Mouse (Mus musculus): Measurements from ENCODE around the gene Dnajc12.
"Not testable (repeated sequence)": the region's sequence is repeated elsewhere in the genome, so short reads cannot be mapped to it uniquely, and the experiment has no call there.

Gene Dnajc12

DNA sequence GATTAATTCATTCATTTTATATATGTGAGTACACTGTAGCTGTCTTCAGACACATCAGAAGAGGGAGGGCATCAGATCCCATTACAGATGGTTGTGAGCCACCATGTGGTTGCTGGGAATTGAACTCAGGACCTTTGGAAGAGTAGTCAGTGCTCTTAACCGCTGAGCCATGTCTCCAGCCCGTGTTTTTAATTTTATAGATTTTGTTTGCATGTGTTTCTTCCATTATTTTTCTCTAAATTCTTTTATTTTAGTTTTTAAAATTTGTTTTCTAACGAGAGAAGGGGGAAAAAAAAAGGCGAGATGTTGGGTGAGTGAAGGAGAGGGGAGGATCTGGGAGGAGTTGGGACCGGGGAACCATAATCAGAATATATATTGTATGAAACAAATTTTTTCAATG lies 3.7 kb downstream of the Dnajc12 start:
- in situ Hi-C loops (cut with MboI, MseI), result not testable (repeated sequence)

DNA sequence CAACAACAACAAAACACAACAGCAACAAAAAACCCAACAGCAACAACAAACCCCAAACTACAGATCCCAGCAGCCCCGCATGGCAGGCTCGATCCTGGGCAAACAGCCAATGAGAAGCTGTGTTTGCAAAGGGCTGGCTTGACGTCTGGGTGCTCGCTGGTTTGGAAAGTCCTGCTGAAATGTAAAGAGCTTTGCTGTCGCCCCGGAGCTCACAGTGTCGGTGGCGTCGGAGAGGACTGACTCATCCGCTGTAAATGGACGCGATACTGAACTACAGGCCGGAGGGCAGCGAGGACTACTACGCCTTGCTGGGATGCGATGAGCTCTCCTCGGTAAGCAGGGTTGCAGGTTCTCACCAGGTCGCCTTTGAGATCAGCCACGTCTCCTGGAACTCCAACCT lies 4.2 kb downstream of the Dnajc12 start:
- in situ Hi-C loops (cut with MboI, MseI), result no loop called here

DNA sequence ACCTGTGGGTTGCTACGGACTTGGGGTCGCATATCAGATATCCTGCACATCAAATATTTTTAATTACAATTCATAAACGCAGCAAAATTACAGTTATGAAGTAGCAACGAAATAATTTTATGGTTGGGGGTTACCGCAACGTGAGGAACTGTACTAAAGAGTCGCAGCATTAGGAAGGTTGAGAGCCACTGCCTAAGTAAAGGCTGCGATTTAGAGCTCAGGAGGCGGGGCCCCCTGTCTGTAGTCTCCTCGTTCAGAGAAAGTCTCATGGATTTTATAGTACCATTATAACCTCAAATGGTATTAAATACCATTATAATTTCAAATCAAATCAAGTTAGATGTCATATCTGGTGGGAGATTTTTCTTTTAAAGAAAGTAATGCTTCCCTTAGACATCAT lies 4.7 kb downstream of the Dnajc12 start:
- in situ Hi-C loops (cut with MboI, MseI), result no loop called here

DNA sequence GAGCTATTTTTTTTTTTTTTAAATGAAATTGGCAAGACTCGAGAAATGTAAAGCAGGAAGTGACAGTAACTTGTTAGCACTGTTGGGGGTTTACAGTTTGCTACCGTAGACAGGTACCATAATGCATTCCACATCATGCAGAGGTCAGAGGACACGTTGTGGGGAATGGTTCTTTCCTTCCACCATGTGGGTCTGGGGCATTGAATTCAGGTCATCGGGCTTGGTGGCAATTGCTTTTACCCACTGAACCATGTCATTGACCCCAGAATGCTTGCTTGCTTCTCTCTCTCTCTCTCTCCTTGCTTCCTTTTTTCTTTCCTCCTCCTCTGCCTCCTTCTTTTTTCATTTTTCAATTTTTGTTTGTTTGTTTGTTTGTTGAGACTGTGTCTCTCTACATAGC lies 6.7 kb downstream of the Dnajc12 start:
- in situ Hi-C loops (cut with MboI, MseI), result no loop called here

DNA sequence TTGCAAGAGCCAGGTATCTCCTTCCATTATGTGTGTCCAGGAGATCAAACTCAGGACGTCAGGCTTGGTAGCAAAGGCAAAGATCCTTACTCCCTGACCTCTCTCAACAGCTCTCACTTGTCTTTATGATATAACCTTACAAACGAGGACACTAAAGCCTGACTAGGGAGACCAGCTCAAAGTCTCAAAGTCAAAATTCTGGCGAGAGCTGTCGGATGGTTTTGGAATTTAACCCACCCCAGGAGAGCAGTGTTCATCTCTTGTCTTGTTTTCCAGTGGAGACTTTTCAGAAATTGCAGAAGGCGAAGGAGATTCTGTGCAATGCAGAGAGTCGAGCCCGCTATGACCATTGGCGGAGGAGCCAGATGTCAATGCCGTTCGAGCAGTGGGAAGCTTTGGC lies 14.7 kb downstream of the Dnajc12 start:
- in situ Hi-C loops (cut with MboI, MseI), result no loop called here

DNA sequence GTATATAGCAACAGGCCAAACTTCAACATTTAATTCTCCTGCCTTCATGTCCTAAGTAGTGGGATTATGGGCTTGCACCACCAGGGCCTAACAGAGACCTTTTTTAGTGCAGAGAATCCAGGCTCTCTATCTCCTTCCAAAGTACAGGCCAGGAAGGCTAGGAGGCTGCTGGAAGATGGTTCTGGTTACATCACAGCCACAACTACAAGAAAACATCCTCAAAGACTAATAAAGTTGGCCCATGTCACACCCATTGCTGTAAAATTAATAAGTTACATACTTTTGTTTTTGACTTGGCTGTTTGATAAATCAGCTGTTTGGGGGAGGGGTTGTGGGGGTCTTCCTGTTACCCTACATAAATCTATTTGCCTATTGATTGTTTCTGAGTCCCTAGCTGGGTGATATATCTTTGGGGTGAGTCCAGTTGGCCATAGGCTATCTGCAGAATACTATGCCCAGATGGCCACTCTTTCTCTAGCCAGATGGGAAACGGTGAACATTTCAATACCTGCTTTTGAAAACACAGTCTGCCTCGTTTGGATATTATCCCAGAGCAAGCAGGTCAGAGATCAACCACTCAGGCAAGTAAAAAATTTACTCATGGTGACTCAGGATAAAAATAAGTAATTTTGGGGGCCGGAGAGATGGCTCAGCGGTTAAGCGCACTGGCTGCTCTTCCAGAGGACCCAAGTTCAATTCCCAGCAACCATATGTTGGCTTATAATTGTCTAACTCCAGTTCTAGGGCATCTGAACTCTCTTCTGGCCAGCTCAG lies 20.7 kb downstream of the Dnajc12 start:
- in situ Hi-C loops (cut with MboI, MseI), result no loop called here

DNA sequence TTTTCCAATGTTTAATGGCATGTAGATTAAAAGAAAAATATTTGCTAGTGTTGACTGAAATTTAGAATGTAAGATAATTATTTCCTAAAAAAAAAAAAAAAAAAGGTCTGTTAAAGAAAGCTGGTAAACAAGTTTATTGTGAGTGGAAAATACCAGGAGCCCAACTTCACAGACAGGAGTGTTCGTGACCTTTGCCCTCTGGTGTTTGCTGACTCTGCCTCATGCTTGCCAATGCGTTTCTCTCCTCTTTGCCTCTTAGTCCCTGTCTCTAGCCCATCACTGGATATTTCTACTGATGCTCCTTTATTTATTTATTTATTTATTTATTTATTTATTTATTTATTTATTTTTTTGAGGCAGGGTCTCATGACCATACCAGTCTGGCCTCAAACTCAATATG lies 21.4 kb downstream of the Dnajc12 start:
- in situ Hi-C loops (cut with MboI, MseI), result no loop called here

DNA sequence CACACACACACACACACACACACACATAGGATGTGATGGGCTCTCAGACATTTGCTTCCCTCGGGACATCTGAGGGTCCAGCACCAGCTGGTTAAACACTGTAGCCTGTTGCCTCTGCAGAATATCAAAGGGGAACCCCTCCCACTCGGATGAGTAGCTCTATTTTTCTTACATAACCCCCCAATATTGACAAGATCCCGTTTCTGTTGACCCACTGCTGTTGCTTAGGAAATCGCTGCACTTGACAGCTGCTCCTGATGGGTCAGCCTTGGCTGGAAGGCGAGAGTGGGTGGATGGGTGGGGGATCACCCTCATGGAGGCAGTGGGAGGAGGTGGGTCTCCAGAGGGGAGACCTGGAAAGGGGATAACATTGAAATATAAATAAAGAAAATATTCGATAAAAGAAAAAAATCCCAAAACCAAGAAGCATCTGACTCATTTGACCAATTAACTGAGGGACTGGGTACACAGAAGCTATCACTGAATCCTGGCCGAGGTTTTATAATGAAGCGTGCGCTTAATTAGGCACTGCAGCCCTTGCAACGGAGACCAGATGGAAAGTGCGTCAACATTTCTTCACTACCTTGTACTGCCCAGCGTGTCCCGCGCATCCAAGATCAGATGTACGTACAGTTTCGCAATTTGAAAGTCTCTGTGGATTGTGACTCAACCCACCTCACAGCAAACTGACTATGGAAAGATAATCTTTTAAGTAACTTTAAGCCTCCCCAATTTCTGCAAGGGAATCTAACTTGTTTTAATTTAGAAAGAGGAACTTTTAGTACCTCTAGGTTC lies 28.1 kb downstream of the Dnajc12 start:
- in situ Hi-C loops (cut with MboI, MseI), result no loop called here

DNA sequence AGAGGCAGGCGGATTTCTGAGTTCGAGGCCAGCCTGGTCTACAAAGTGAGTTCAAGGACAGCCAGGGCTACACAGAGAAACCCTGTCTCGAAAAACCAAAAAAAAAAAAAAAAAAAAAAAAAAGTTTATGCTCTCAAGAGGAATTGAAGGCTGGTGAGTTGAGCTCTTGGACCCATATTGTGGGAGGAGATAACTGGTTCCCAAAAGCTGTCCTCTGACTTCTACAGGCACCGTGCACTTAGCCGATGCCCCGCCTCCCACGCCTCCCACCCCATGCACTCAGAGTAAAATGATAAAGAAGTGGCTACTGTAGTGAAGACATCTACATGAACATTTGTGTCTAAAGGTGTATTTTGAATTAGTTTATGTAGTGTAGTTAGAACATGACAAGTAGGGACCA lies 29.4 kb downstream of the Dnajc12 start:
- in situ Hi-C loops (cut with MboI, MseI), result not testable (repeated sequence)

DNA sequence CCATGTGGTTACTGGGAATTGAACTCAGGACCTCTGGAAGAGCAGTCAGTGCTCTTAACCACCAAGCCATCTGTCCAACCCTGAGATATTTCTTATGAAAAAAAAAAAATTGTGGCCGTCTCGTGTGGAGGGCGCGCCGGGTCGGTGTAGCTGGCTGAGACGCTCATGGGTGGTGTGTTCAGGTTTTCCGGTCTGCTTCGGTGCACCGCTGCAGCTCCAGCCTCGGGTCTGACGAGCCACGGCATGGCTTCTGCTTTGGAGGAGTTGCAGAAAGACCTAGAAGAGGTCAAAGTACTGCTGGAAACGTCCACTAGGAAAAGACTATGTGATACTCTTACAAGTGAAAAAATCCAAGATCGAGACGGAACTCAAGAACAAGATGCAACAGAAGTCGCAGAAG lies 30.5 kb downstream of the Dnajc12 start:
- in situ Hi-C loops (cut with MboI, MseI), result no loop called here

DNA sequence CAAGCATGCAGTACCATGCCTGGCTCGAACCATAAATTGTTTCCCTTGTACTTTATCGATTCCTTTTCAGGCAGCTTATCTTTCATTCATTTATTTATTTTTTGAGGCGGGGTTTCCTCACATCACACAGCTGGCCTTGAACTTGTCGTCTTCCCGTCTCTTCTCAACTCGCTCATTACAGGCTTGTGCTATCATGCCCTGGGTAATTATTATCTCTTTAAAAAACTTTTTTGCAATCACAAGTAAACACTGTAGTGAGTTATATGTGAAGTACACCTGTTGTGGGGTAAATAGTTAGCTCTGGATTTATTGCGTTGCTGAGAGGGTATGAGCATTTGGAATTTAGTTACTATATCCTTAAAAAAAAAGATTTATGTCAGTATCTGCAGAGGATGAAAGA lies 33.0 kb downstream of the Dnajc12 start:
- in situ Hi-C loops (cut with MboI, MseI), result no loop called here

DNA sequence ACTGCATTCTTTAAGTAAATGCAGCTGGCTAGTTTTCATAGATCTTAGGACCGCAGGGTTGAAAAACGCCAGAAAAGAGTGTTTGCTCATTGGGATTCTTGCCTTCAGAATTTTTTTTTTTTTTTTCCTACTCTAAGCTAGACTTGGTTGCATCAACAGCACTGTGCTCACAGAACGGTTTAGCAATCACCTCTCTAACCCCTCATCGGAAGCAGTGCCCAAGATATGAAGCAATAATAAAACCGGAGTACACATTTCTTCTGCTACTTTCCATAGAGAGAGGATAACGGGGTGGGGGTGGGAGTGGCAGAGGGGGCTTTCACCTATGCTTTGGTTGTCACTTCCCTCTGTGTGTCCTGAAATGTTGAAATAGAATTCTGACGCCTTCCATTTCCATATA lies 33.6 kb downstream of the Dnajc12 start:
- in situ Hi-C loops (cut with MboI, MseI), result no loop called here

DNA sequence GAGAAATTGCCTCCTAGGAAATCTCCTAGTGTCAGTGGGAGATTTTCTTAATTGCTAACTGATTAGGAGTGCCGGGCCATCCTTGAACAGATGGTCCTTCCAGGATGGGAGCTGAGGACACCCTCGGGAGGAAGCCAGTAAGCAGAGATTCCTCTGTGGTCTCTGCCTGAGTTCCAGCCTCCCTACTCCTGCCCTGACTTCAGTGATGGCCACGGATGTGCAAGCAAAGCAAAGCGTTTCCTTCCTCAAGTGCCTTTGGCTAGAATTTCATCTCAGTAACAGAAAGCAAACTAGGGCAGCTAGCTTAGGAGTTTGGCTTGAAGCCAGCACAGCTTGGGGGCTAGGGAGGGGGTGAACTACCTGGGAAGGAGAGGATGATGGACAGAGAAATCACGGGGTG lies 34.8 kb downstream of the Dnajc12 start:
- in situ Hi-C loops (cut with MboI, MseI), result no loop called here

DNA sequence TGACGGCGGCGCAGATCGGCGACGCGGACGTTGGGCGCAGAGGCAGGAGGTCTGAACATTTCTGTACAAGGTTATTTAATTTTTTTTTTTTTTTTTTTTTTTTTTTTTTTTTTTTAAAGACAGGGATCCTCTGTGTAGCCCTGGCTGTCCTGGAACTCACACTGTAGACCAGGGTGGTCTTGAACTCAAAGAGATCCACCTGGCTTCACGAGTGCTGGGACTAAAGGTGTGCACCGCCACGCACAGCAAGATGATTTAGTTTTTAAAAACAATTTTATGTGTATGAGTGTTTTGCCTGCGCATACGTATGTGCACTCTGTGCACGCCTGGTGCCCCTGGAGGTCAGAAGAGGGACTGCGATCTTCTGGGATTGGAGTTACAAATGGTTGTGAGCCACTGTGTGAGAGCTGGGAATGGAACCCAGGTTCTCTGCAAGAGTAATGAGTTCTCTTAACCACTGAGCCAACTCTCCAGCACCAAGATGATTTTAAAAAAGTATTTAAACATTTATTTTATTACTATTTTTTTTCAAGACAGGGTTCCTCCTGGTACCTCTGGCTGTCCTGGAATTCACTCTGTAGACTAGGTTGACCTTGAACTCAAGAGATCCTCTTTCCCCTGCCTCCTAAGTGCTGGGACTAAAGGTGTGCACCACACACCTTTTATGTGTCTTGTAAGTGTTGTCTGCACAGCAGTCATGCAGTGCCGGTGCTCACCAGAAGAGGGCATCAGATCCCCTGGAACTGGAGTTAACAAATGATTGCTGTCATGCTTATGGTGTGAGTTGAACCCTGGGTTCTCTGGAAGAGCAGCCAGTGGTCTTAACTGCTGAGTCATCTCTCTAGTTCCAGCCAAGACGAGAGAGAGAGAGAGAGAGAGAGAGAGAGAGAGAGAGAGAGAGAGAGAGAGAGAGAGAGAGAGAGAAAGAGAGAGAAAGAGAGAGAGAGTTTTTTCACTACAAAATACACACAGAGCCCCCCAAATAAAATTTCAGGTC lies 39.8 kb downstream of the Dnajc12 start, which contains the start of gene Gm7075:
Gene Gm7075 (minus strand): TSS at position 51 of the 997 bp plus-strand sequence.
- in situ Hi-C loops (cut with MboI, MseI), result loop anchor here (10.0 kb wide), 2 partner anchors 77 to 867 kb away; no protein-coding TSS in a partner anchor

DNA sequence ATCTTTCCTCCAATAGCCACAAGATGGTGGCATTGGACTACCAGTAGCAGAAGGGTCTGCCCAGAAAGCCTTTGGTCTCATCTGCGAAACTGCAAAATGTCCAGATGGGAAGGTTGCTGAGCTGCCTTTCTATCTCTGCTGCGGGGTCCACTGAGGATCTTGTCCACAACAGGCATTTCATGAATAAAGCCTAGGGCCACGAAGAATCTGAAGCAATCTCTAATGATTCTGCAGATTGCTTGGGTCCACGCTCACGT lies 40.4 kb downstream of the Dnajc12 start:
- in situ Hi-C loops (cut with MboI, MseI), result loop anchor here (10.0 kb wide), 2 partner anchors 78 to 868 kb away; no protein-coding TSS in a partner anchor

DNA sequence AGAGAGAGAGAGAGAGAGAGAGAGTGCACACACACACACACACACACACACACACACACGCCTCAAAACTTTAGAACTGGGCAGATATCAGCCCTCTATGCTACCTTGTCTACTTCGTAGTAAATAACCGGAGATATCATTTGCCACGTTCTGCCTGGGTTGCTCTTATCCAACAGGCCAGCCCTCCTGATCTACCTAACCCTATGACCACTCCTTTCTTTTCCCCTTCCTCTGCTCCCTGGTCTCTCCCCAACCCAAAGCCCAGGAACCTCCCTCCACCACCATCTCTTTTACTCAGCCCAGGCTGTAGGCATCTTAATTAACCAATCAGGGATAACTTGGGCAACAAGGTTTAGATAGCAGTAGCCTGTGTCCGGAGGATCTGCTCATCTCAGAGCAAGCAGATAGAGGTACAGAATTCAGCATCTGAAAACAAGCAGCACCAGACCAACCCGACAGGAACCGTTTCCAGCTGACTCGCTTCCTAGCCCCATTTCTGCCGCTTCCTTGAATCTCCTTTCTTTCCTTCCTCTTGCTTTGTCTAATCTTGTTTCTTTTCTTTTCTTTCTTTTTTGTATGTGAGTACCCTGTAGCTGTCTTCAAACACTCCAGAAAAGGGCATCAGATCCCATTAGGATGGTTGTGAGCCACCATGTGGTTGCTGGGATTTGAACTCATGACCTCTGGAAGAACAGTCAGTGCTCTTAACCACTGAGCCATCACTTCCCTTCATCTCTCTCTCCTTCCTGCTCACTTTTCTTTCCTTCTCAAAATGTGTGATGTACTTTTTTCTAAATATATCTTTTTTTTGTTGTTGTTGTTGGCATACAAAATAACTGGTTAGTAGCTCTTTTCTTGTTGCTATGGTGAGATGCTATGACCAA lies 41.6 kb downstream of the Dnajc12 start:
- in situ Hi-C loops (cut with MboI, MseI), result loop anchor here (10.0 kb wide), 2 partner anchors 79 to 869 kb away; no protein-coding TSS in a partner anchor

DNA sequence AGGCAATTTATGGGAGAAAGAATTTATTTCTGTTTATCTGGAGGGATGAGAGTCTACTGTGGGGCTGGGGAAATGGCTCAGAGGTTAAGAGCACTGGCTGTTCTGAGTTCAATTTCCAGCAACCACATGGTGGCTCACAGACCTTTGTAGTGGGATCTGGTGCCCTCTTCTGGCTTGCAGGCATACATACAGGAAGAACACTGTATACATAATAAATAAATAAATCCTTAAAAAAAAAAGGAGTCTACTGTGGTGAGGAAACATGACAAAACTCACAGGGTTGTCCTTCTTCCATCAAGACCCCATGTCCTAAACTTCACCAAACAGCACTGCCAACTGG lies 42.2 kb downstream of the Dnajc12 start:
- in situ Hi-C loops (cut with MboI, MseI), result loop anchor here (10.0 kb wide), 2 partner anchors 80 to 870 kb away; no protein-coding TSS in a partner anchor

DNA sequence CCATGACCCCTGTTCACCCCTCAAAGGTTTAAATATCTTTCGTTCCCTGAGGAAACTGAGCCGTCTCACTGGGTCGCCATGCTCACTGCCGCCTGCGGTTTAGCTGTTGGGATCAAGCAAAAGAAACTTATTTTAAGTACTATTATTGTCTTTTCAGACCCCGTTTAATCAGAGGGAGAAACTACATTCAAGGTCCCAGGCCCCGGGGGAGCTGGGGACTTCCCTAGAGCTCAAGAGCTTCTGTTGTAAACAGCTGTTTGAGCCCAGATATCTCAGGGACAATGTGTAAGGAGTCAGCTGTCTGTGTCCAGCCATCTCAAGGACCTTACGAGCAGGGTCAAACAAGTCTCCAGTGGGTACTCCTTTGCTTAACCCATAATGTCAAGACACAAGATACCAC lies 44.9 kb downstream of the Dnajc12 start:
- in situ Hi-C loops (cut with MboI, MseI), result loop anchor here (10.0 kb wide), 2 partner anchors 82 to 872 kb away; no protein-coding TSS in a partner anchor

DNA sequence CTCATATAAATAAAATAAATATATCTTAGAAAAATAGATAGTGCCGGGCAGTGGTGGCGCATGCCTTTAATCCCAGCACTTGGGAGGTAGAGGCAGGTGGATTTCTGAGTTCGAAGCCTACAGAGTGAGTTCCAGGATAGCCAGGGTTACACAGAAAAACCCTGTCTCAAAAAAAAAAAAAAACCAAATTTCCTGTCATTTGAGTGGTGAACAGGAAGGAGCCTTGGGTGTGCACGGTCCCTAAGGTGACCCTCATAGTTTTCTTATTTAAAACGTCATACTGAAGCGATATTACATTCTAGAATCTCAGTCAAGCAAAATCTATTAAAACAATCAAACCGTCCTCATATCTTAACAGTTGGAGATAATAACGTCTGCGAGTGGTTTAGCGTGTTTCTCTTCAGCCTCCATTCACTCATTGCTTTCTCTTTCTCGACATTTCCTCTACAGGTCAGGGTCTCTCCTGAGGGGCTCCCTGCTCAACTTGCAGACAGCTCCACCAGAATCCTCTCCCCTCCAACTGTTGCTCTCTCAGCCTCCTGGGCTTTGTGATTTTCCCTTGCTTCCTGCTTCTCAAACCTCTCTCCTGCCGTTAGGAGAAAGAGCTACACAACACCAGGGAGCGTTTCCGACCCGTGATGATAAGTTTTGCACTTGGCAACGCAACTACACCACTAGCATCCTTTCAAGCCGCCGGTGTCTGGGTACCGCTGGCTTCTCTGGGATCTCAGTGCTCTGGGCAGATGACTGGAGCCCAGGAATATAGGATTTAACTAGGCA lies 46.2 kb downstream of the Dnajc12 start:
- in situ Hi-C loops (cut with MboI, MseI), result loop anchor here (10.0 kb wide), 2 partner anchors 84 to 874 kb away; no protein-coding TSS in a partner anchor

DNA sequence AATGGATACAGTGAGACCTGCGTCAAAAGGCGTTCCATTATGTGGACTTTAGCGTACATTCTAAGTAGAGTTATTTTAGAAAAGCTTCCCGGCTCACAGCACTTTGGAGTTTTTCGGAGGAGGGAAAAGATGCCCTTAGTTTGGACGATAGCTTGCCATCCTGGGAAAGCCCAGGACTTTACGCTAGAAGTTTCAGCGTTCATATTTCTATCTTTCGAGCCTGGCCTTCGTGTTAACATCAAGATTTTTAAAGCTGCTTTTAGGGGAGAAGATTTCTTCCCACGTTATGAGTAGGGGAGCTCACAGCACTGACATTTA lies 46.7 kb downstream of the Dnajc12 start:
- in situ Hi-C loops (cut with MboI, MseI), result loop anchor here (10.0 kb wide), 2 partner anchors 84 to 874 kb away; no protein-coding TSS in a partner anchor
